Mouse (Mus musculus): ENCODE data around the gene Cbx7. TPM values are rescaled to one million over a fixed set of nuclear protein-coding genes. Genes with fewer than 3 reads are reported as not detected.

Cbx7 gene
- total RNA-seq, 1 experiment: 171 TPM

DNA sequence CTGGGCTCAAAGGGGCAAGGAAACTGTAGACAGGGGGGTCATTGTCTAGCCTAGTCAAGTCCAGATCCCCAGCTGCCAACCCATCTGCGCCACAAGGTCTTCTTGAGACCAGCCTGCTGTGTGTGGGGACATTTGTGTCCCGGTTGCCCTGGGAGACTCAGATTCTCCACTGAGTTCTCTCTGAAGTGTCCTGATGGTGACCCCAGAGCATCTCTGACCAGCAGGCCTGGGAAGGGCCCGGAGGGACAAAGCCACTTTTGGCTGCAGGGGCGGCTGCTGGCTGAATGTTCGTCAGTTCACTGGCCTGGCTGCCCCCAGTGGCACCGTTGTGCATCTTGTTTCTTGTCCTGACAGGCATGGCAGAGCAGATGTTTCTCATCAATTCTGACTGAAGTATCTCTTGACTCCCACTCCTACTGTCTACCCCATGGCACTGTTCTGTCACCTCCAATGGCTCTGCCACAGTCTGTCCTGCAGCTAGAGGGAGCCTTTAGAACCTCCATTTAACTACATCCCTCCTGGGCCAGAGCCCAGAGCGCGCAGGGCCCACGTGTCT lies 9.5 kb downstream of the Cbx7 start:
- in situ Hi-C loops (cut with MboI; ENCODE audit: low sequenced_read_pairs in 2 of 2, unreplicated experiment in 2 of 2): no loop called here
- Histone ChIP-seq H3K9me3 (ENCODE audit: control insufficient read depth, insufficient read depth, low read depth, low read length) (no peaks in the 10 kb centered on the region), H3K36me3 (ENCODE audit: control insufficient read depth, insufficient read depth, low read length, poor library complexity, severe bottlenecking) (peaks cover 34% of the 10 kb centered on the region), H3K4me3 (ENCODE audit: insufficient read depth in 1 of 2, low read depth in 1 of 2, low read length in 2 of 2, poor library complexity in 1 of 2, severe bottlenecking in 1 of 2) (no peak overlapping the region), H3K4me1 (ENCODE audit: control insufficient read depth in 2 of 2, insufficient read depth in 2 of 2, low read length in 2 of 2, poor library complexity in 1 of 2) (peaks cover 2 to 31% of the 10 kb centered on the region in 2 experiments; a peak in 3 of 4 replicates), H3K9ac (ENCODE audit: insufficient read depth, low read depth, low read length, poor library complexity, severe bottlenecking) (no peak overlapping the region), H3K27ac (ENCODE audit: insufficient read depth, low read depth, low read length, poor library complexity, severe bottlenecking) (no peak overlapping the region)
- TF ChIP-seq CHD2 (IDR thresholded peaks at IDR 0.05; ENCODE audit: low read depth, low read length): no peak
- no peak for TF ChIP-seq MAFK (IDR thresholded peaks at IDR 0.05; ENCODE audit: insufficient read depth, low read depth, low read length)
- no peak for TF ChIP-seq ZC3H11A (IDR thresholded peaks at IDR 0.05; ENCODE audit: borderline replicate concordance, low read depth, low read length)
- no peak for TF ChIP-seq ZNF384 (IDR thresholded peaks at IDR 0.05; ENCODE audit: low read depth, low read length)
- no peak for TF ChIP-seq HCFC1 (IDR thresholded peaks at IDR 0.05; ENCODE audit: borderline replicate concordance, insufficient read depth, low read length)
- no peak for DNase-seq (ENCODE audit: low read depth, low spot score)

DNA sequence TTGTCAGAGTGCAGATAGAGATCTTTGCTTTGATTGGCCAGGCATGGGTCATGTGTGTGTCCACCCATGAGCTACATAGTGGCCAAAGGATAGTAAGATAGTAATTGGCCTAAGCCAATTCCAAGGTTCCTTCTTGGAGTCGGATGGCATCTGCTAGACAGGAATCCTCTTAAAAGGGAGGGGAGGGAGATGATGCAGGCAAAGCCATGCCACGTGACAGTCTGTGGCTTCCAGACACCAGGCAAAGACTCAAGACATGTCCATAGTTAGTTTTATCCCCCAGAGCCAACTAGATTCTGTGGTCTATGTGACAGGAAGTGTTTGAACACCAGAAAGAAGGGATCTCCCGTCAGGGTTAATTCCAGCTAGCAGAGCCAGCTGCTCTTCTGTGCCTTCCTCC lies 12.5 kb downstream of the Cbx7 start:
- Histone ChIP-seq H3K4me3 (ENCODE audit: insufficient read depth in 1 of 2, low read depth in 1 of 2, low read length in 2 of 2, poor library complexity in 1 of 2, severe bottlenecking in 1 of 2) (no peak overlapping the region), H3K9ac (ENCODE audit: insufficient read depth, low read depth, low read length, poor library complexity, severe bottlenecking) (no peak overlapping the region), H3K4me1 (ENCODE audit: control insufficient read depth in 2 of 2, insufficient read depth in 2 of 2, low read length in 2 of 2, poor library complexity in 1 of 2) (peaks cover 10 to 42% of the 10 kb centered on the region in 2 experiments), H3K27ac (ENCODE audit: insufficient read depth, low read depth, low read length, poor library complexity, severe bottlenecking) (no peak overlapping the region), H3K36me3 (ENCODE audit: control insufficient read depth, insufficient read depth, low read length, poor library complexity, severe bottlenecking) (peaks cover 34% of the 10 kb centered on the region), H3K9me3 (ENCODE audit: control insufficient read depth, insufficient read depth, low read depth, low read length) (no peaks in the 10 kb centered on the region)
- in situ Hi-C loops (cut with MboI; ENCODE audit: low sequenced_read_pairs in 2 of 2, unreplicated experiment in 2 of 2): no loop called here
- no peak for TF ChIP-seq CHD2 (IDR thresholded peaks at IDR 0.05; ENCODE audit: low read depth, low read length)
- no peak for TF ChIP-seq HCFC1 (IDR thresholded peaks at IDR 0.05; ENCODE audit: borderline replicate concordance, insufficient read depth, low read length)
- no peak for TF ChIP-seq MAFK (IDR thresholded peaks at IDR 0.05; ENCODE audit: insufficient read depth, low read depth, low read length)
- TF ChIP-seq ZNF384 (IDR thresholded peaks at IDR 0.05; ENCODE audit: low read depth, low read length): no peak
- no peak for TF ChIP-seq ZC3H11A (IDR thresholded peaks at IDR 0.05; ENCODE audit: borderline replicate concordance, low read depth, low read length)
- no peak for DNase-seq (ENCODE audit: low read depth, low spot score)

DNA sequence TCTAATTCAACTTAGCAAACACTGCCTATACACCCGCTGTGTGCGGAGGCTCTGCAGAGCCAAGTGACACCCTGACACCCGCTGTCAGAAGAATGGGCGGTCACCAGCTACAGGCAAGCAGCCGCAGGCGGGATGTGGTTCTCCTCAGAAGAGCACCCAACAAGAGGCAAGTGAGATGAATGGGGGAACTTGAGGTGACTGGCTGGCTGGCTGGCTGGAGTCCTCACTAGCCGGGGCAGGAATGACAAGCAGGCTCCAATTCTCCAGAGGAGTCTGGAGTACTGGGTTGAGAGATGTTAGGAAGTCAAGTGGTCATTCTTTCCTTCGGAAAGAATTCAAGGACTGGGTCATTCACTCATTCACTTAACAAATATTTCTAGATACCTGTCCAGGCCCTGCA lies 14.4 kb downstream of the Cbx7 start:
- no peak overlapping the region for H3K9ac ChIP-seq (ENCODE audit: insufficient read depth, low read depth, low read length, poor library complexity, severe bottlenecking)

DNA sequence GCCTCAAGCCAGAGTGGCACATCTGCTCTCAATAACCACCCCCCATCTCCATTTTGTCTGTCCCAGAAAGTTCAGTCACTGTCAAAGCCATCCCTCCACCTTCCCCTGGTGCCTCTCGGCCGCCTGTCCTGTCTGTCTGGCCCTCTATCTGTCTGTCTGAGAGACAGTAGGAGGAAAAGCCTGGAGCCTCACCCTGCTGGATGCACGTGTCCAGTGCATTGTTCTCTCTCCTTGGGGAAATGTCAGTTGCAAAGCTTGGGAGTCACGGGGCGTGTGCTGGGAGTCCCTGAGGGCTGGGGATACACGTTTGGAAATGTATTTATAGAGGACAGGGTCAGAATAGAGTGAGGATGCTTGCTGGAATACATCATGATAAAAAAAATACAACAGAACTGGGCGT lies 17.4 kb downstream of the Cbx7 start:
- Histone ChIP-seq H3K36me3 (ENCODE audit: control insufficient read depth, insufficient read depth, low read length, poor library complexity, severe bottlenecking) (peaks cover 27% of the 10 kb centered on the region), H3K4me1 (ENCODE audit: control insufficient read depth in 2 of 2, insufficient read depth in 2 of 2, low read length in 2 of 2, poor library complexity in 1 of 2) (peaks cover 12 to 49% of the 10 kb centered on the region in 2 experiments), H3K4me3 (ENCODE audit: insufficient read depth in 1 of 2, low read depth in 1 of 2, low read length in 2 of 2, poor library complexity in 1 of 2, severe bottlenecking in 1 of 2) (no peak overlapping the region), H3K9ac (ENCODE audit: insufficient read depth, low read depth, low read length, poor library complexity, severe bottlenecking) (no peak overlapping the region), H3K9me3 (ENCODE audit: control insufficient read depth, insufficient read depth, low read depth, low read length) (no peaks in the 10 kb centered on the region), H3K27ac (ENCODE audit: insufficient read depth, low read depth, low read length, poor library complexity, severe bottlenecking) (no peak overlapping the region)
- in situ Hi-C loops (cut with MboI; ENCODE audit: low sequenced_read_pairs in 2 of 2, unreplicated experiment in 2 of 2): no loop called here
- DNase-seq (ENCODE audit: low read depth, low spot score): no peak
- TF ChIP-seq MAFK (IDR thresholded peaks at IDR 0.05; ENCODE audit: insufficient read depth, low read depth, low read length) (no peak), ZC3H11A (IDR thresholded peaks at IDR 0.05; ENCODE audit: borderline replicate concordance, low read depth, low read length) (no peak), ZNF384 (IDR thresholded peaks at IDR 0.05; ENCODE audit: low read depth, low read length) (no peak), CHD2 (IDR thresholded peaks at IDR 0.05; ENCODE audit: low read depth, low read length) (no peak), HCFC1 (IDR thresholded peaks at IDR 0.05; ENCODE audit: borderline replicate concordance, insufficient read depth, low read length) (no peak)

More for the DNA sequence above, 14.4 kb downstream of the Cbx7 start:
- H3K4me3 ChIP-seq (ENCODE audit: insufficient read depth in 1 of 2, low read depth in 1 of 2, low read length in 2 of 2, poor library complexity in 1 of 2, severe bottlenecking in 1 of 2): no peak overlapping the region
- DNase-seq (ENCODE audit: low read depth, low spot score): no peak
- no peaks in the 10 kb centered on the region for H3K9me3 ChIP-seq (ENCODE audit: control insufficient read depth, insufficient read depth, low read depth, low read length)
- in situ Hi-C loops (cut with MboI; ENCODE audit: low sequenced_read_pairs in 2 of 2, unreplicated experiment in 2 of 2): no loop called here
- H3K36me3 ChIP-seq (ENCODE audit: control insufficient read depth, insufficient read depth, low read length, poor library complexity, severe bottlenecking): peaks cover 25% of the 10 kb centered on the region
- no peak overlapping the region for H3K27ac ChIP-seq (ENCODE audit: insufficient read depth, low read depth, low read length, poor library complexity, severe bottlenecking)
- TF ChIP-seq CHD2 (IDR thresholded peaks at IDR 0.05; ENCODE audit: low read depth, low read length) (no peak), ZC3H11A (IDR thresholded peaks at IDR 0.05; ENCODE audit: borderline replicate concordance, low read depth, low read length) (no peak), ZNF384 (IDR thresholded peaks at IDR 0.05; ENCODE audit: low read depth, low read length) (no peak), HCFC1 (IDR thresholded peaks at IDR 0.05; ENCODE audit: borderline replicate concordance, insufficient read depth, low read length) (no peak), MAFK (IDR thresholded peaks at IDR 0.05; ENCODE audit: insufficient read depth, low read depth, low read length) (no peak)
- H3K4me1 ChIP-seq (ENCODE audit: control insufficient read depth in 2 of 2, insufficient read depth in 2 of 2, low read length in 2 of 2, poor library complexity in 1 of 2): peaks cover 12 to 48% of the 10 kb centered on the region in 2 experiments
